Mouse (Mus musculus) MEL (cell line): Measurements from ENCODE around the gene Ostc. TPM values are rescaled to one million over a fixed set of nuclear protein-coding genes. Genes with fewer than 3 reads are reported as not detected.

Experiments
- DNase-seq: peaks from one replicate; pipeline ENCODE4 v3.0.0; 2011; ENCODE audit warnings: low read depth, low spot score
- H3K27ac ChIP-seq: 2 replicates; pipeline ENCODE4 v1.5.1; 2012; ENCODE audit warnings: low read depth, mild to moderate bottlenecking, control low read depth, low read length, moderate library complexity; ENCODE audit not compliant: control insufficient read depth
- H3K27me3 ChIP-seq, 2 experiments: fragments of 150-350 bp in 1 of 2; sonication (generic) in 1 of 2; 2 replicates each; pipeline ENCODE4 v1.6.1; 2012; ENCODE audit warnings: low read length in 2 of 2, mild to moderate bottlenecking in 2 of 2, improper control_type of control experiment in 1 of 2, moderate library complexity in 1 of 2; ENCODE audit not compliant: insufficient read depth in 2 of 2, control insufficient read depth in 1 of 2
- H3K36me3 ChIP-seq, 2 experiments: 2 replicates each; pipeline ENCODE4 v1.6.1; 2012 to 2014; ENCODE audit warnings: low read length in 2 of 2, improper control_type of control experiment in 1 of 2, inconsistent platforms in 1 of 2, mild to moderate bottlenecking in 1 of 2; ENCODE audit not compliant: insufficient read depth in 2 of 2, control insufficient read depth in 1 of 2
- H3K4me1 ChIP-seq, 2 experiments: fragments of 150-350 bp in 1 of 2; sonication (generic) in 1 of 2; 2 replicates each; pipeline ENCODE4 v1.6.1; 2012; ENCODE audit warnings: low read length in 2 of 2, improper control_type of control experiment in 1 of 2, mild to moderate bottlenecking in 1 of 2; ENCODE audit not compliant: insufficient read depth in 2 of 2, control insufficient read depth in 1 of 2
- H3K4me3 ChIP-seq, 2 experiments: fragments of 150-350 bp in 1 of 2; sonication (generic) in 1 of 2; 2 replicates each; pipeline ENCODE4 v1.5.1; 2012; ENCODE audit warnings: low read depth in 2 of 2, low read length in 2 of 2, mild to moderate bottlenecking in 2 of 2, moderate library complexity in 2 of 2, control low read depth in 1 of 2, improper control_type of control experiment in 1 of 2; ENCODE audit not compliant: control insufficient read depth in 1 of 2, insufficient read depth in 1 of 2
- H3K79me2 ChIP-seq: 2 replicates; pipeline ENCODE4 v1.6.1; 2012; ENCODE audit warnings: mild to moderate bottlenecking, low read length, moderate library complexity; ENCODE audit not compliant: control insufficient read depth, poor library complexity, insufficient read depth
- H3K9ac ChIP-seq: 2 replicates; pipeline ENCODE4 v1.6.1; 2012; ENCODE audit warnings: low read depth, mild to moderate bottlenecking, control low read depth, low read length, moderate library complexity; ENCODE audit not compliant: control insufficient read depth, poor library complexity, severe bottlenecking
- H3K9me3 ChIP-seq: fragments of 150-350 bp; sonication (generic); replicated peaks from 2 replicates; pipeline ENCODE4 v1.6.1; 2012; ENCODE audit warnings: mild to moderate bottlenecking, low read length, improper control_type of control experiment, moderate library complexity; ENCODE audit not compliant: insufficient read depth
- CHD1 ChIP-seq: IDR thresholded peaks from 2 replicates; pipeline ENCODE4 v1.6.1; 2012; ENCODE audit warnings: low read depth, mild to moderate bottlenecking, inconsistent platforms, low read length, improper control_type of control experiment
- CTCF ChIP-seq, 3 experiments: IDR thresholded peaks in 2 of 3; conservative IDR thresholded peaks in 1 of 3; 2 replicates each; pipeline ENCODE4 v1.5.1; 2011 to 2012; ENCODE audit warnings: low read length in 3 of 3, low read depth in 2 of 3, mild to moderate bottlenecking in 2 of 3, improper control_type of control experiment in 1 of 3, inconsistent platforms in 1 of 3, mixed read lengths in 1 of 3, moderate library complexity in 1 of 3; ENCODE audit not compliant: control insufficient read depth in 1 of 3, insufficient read depth in 1 of 3, poor library complexity in 1 of 3, severe bottlenecking in 1 of 3
- E2F4 ChIP-seq: IDR thresholded peaks from 2 replicates; pipeline ENCODE4 v1.6.1; 2011; ENCODE audit warnings: low read depth, low read length, improper control_type of control experiment, borderline replicate concordance
- ELF1 ChIP-seq: IDR thresholded peaks from 2 replicates; pipeline ENCODE4 v1.6.1; 2014; ENCODE audit warnings: low read depth, mild to moderate bottlenecking, inconsistent platforms, low read length, improper control_type of control experiment, moderate library complexity
- EP300 ChIP-seq, 2 experiments: IDR thresholded peaks; 2 replicates each; pipeline ENCODE4 v1.6.1; 2011; ENCODE audit warnings: improper control_type of control experiment in 2 of 2, low read length in 2 of 2, low read depth in 1 of 2, mild to moderate bottlenecking in 1 of 2
- ETS1 ChIP-seq: IDR thresholded peaks from 2 replicates; pipeline ENCODE4 v1.6.1; 2012; ENCODE audit warnings: low read depth, mild to moderate bottlenecking, inconsistent platforms, low read length, improper control_type of control experiment, moderate library complexity
- GABPA ChIP-seq: IDR thresholded peaks from 2 replicates; pipeline ENCODE4 v1.6.1; 2012; ENCODE audit warnings: low read depth, mild to moderate bottlenecking, inconsistent platforms, low read length, improper control_type of control experiment, moderate library complexity
- HCFC1 ChIP-seq: IDR thresholded peaks from 2 replicates; pipeline ENCODE4 v1.6.1; 2012; ENCODE audit warnings: low read depth, mild to moderate bottlenecking, inconsistent platforms, low read length, improper control_type of control experiment, moderate library complexity
- JUND ChIP-seq: IDR thresholded peaks from 2 replicates; pipeline ENCODE4 v1.6.1; 2011; ENCODE audit warnings: low read depth, mild to moderate bottlenecking, improper control_type of control experiment, low read length
- MAX ChIP-seq: IDR thresholded peaks from 2 replicates; pipeline ENCODE4 v1.6.1; 2011; ENCODE audit warnings: low read length, improper control_type of control experiment
- MAZ ChIP-seq: IDR thresholded peaks from 2 replicates; pipeline ENCODE4 v1.6.1; 2012; ENCODE audit warnings: low read depth, mild to moderate bottlenecking, inconsistent platforms, low read length, improper control_type of control experiment
- MXI1 ChIP-seq: IDR thresholded peaks from 2 replicates; pipeline ENCODE4 v1.6.1; 2011; ENCODE audit warnings: mild to moderate bottlenecking, low read depth, low read length, improper control_type of control experiment
- MYC ChIP-seq: IDR thresholded peaks from 2 replicates; pipeline ENCODE4 v1.6.1; 2011; ENCODE audit warnings: low read depth, mild to moderate bottlenecking, low read length, improper control_type of control experiment, moderate library complexity
- NELFE ChIP-seq: IDR thresholded peaks from 2 replicates; pipeline ENCODE4 v1.6.1; 2011; ENCODE audit warnings: low read depth, low read length, improper control_type of control experiment
- RCOR1 ChIP-seq: IDR thresholded peaks from 2 replicates; pipeline ENCODE4 v1.6.1; 2012; ENCODE audit warnings: low read depth, mild to moderate bottlenecking, inconsistent platforms, low read length, improper control_type of control experiment
- TBP ChIP-seq: IDR thresholded peaks from 2 replicates; pipeline ENCODE4 v1.8.0; 2011; ENCODE audit warnings: low read depth, low read length, improper control_type of control experiment
- ZKSCAN1 ChIP-seq: IDR thresholded peaks from 2 replicates; pipeline ENCODE4 v1.6.1; 2012; ENCODE audit warnings: low read depth, mild to moderate bottlenecking, inconsistent platforms, low read length, improper control_type of control experiment, moderate library complexity
- ZMIZ1 ChIP-seq: IDR thresholded peaks from 2 replicates; pipeline ENCODE4 v1.6.1; 2012; ENCODE audit warnings: low read depth, mild to moderate bottlenecking, inconsistent platforms, low read length, improper control_type of control experiment, moderate library complexity
- ZNF384 ChIP-seq: IDR thresholded peaks from 2 replicates; pipeline ENCODE4 v1.6.1; 2012; ENCODE audit warnings: low read depth, mild to moderate bottlenecking, inconsistent platforms, low read length, improper control_type of control experiment
- polyA plus RNA-seq, 2 experiments: library from polyadenylated mRNA; stranded (reverse) in 1 of 2; unstranded in 1 of 2; fragments of >175 nt in 1 of 2; fragments of >200 nt in 1 of 2; gene quantifications; 2 replicates each; pipeline versions ENCODE4 v1.2.1 to v1.2.4; 2012; ENCODE audit warnings: low replicate concordance in 2 of 2, low read depth in 1 of 2; ENCODE audit not compliant: insufficient read length in 2 of 2, insufficient read depth in 1 of 2, missing spikeins in 1 of 2
- total RNA-seq: library from RNA; depleted of rRNA; stranded (reverse); fragments of 300-350 nt; gene quantifications from 2 replicates; pipeline ENCODE4 v1.2.3, GENCODE M21; 2012

Gene Ostc
- total and polyA plus RNA-seq, 3 experiments, result 185 to 199 TPM; not detected in 1

DNA sequence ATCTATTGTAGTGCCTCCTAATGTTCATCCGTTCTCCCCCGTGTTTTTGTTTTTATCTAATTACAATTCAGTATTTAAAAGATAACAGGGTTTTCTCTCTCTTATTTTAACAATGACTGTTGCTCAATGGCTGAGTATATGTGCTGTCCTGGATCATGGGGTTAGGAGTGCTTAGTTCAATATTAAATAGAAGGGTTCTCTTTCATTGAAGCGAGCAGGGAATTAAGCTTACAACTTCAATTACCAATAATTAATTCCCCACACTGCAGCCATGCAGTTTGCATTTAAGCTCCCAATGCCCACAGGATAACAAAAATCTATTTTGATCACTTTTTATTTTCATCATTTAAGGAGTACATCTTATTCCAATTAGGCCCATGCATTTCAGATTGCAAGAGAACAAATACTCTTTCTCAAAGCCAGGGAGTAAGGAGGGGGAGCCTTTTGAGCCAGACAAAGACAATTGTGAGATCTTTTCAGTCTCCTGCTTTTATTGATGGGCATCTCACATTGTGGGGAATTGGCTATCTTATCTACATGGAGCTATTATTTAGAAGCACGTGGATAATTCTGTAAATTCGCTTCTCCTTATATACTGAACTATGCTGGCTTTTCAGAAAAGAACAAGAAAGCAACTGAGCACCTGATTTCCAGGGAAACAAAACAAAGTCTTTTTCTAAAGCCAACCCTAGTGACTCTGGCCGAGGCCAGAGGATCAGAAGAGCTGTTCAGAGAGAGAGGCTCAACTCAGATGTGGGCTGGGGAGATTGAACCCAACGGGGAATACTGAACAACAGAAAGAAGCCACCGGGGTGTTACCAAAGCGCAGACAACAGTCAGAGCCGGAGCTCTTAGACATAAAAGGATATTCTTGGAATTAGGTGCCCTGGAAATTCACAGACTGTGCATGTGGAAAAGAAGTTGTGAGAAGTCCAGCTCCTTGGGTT, 37.7 kb upstream of the Ostc start:
- no peaks in the 10 kb centered on the region for H3K9me3 ChIP-seq
- no peaks in the 10 kb centered on the region for H3K36me3 ChIP-seq
- no peaks in the 10 kb centered on the region for H3K79me2 ChIP-seq
- no peak overlapping the region for H3K4me3 ChIP-seq
- TF ChIP-seq CTCF (IDR thresholded peaks at IDR 0.05 in 2 of 3, conservative IDR thresholded peaks at IDR 0.05 in 1 of 3; ENCODE audit: control insufficient read depth in 1 of 3, insufficient read depth in 1 of 3, low read depth in 2 of 3, low read length in 3 of 3, poor library complexity in 1 of 3, severe bottlenecking in 1 of 3) (no peak), ELF1 (no peak), JUND (no peak), NELFE (no peak), ETS1 (no peak), E2F4 (no peak), ZNF384 (no peak), MXI1 (no peak), RCOR1 (no peak), ZMIZ1 (no peak), TBP (no peak), GABPA (no peak), EP300 (IDR thresholded peaks at IDR 0.05; ENCODE audit: low read depth in 1 of 2, low read length in 2 of 2) (no peak), MAZ (no peak), MAX (no peak), MYC (no peak), ZKSCAN1 (no peak)
- DNase-seq, result no peak
- peaks cover 0 to 3% of the 10 kb centered on the region in 2 experiments; a peak in 2 of 4 replicates for H3K27me3 ChIP-seq
- no peak overlapping the region for H3K9ac ChIP-seq
- H3K27ac ChIP-seq, result no peak overlapping the region
- H3K4me1 ChIP-seq, result no peaks in the 10 kb centered on the region

DNA sequence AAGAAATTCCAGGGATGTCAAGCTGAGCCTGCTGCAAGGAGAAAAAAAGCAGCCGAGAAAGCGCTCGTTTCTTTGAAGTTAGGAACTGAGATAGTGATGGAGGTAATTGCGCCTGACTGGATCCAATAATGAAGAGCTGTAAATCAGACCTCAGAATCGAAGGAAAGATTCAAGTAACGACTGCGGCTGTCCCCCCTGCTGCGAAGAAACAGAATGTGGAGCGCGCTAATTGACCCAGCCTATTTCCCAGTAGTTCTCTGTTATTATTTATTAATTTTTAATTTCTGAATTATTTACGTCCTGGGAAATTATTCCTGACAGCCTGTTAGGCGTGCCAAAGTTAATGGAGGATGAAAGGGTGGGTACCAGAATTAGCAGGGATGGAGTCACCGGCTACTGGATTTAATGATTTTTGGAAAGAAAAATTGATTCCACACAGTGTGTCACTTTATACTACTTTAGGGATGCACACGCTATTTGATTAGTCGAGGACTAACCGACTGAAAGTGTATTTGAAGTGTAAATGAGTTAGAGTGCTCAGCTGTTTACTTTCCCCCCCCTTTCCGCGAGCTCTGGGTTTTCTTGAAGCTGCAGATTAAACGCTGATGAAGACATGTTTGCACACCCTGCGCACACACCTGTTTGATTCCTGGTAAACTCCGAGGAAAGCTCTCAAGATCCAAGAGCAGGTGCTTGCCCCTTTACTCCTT, 28.6 kb upstream of the Ostc start:
- H3K36me3 ChIP-seq, result no peaks in the 10 kb centered on the region
- H3K4me3 ChIP-seq, result no peak overlapping the region
- DNase-seq, result no peak
- no peaks in the 10 kb centered on the region for H3K4me1 ChIP-seq
- no peak overlapping the region for H3K9ac ChIP-seq
- no peaks in the 10 kb centered on the region for H3K9me3 ChIP-seq
- no peaks in the 10 kb centered on the region for H3K79me2 ChIP-seq
- no peak overlapping the region for H3K27ac ChIP-seq
- peaks cover 1 to 2% of the 10 kb centered on the region in 2 experiments; a peak in 1 of 4 replicates for H3K27me3 ChIP-seq
- TF ChIP-seq HCFC1 (no peak), MAZ (no peak), CHD1 (no peak)
